Mouse (Mus musculus) heart, postnatal 14 days (tissue): ENCODE results near the gene Gm20888. TPM values are rescaled to one million over a fixed set of nuclear protein-coding genes. Genes with fewer than 3 reads are reported as not detected.
"Not testable (repeated sequence)": the region's sequence is repeated elsewhere in the genome, so short reads cannot be mapped to it uniquely, and the experiment has no call there.

Experiments used
- DNase-seq, 2 experiments: peaks; one replicate each; pipeline ENCODE4 v3.0.0; 2021 to 2022
- intact Hi-C: fragments of 180-260 bp; cut with DNase I; formaldehyde crosslinking; loops from one replicate; pipeline ENCODE4 v1.15.1; 2025
- long read RNA-seq, 2 experiments: library from polyadenylated mRNA; stranded (forward); transcript quantifications; one replicate each; pipeline ENCODE4 v2.0.0; 2021
- total RNA-seq, 2 experiments: library from RNA; stranded (reverse); gene quantifications; 2 replicates each; pipeline ENCODE4 v1.2.3; 2021

The Gm20888 gene
- not detected for total RNA-seq
- long read RNA-seq, experiment 1 = 0 reads
- long read RNA-seq, experiment 2 = 0 reads

GRCm38 (mm10) chrY:70441582-70441981 lies at the start of gene Gm20888:
Gene Gm20888, plus strand, starts transcription at chrY:70441882.
- intact Hi-C loops, DNase-seq: not testable (repeated sequence)

Other genes with a start within 250 kb of the Gm20888 start
- not detected for gene Gm21118, start 168.2 kb upstream of the Gm20888 start, total RNA-seq
- gene Gm29423, start 138.6 kb upstream of the Gm20888 start, total RNA-seq = not detected
- gene Gm29644, start 138.5 kb upstream of the Gm20888 start, total RNA-seq = not detected